Mouse (Mus musculus) MEL (cell line): ENCODE measurements at regions not wholly inside any gene's neighbourhood (a gene's known extent, or its start where the extent isn't known, plus 50 kb on each side); places are given as distances from the start of the nearest gene placed in this dataset.

Experiments used
- DNase-seq: peaks from one replicate; pipeline ENCODE4 v3.0.0; 2011; ENCODE audit warnings: low read depth, low spot score
- H3K27ac ChIP-seq: 2 replicates; pipeline ENCODE4 v1.5.1; 2012; ENCODE audit warnings: low read depth, mild to moderate bottlenecking, control low read depth, low read length, moderate library complexity; ENCODE audit not compliant: control insufficient read depth
- H3K27me3 ChIP-seq, 2 experiments: fragments of 150-350 bp in 1 of 2; sonication (generic) in 1 of 2; 2 replicates each; pipeline ENCODE4 v1.6.1; 2012; ENCODE audit warnings: low read length in 2 of 2, mild to moderate bottlenecking in 2 of 2, improper control_type of control experiment in 1 of 2, moderate library complexity in 1 of 2; ENCODE audit not compliant: insufficient read depth in 2 of 2, control insufficient read depth in 1 of 2
- H3K36me3 ChIP-seq, 2 experiments: 2 replicates each; pipeline ENCODE4 v1.6.1; 2012 to 2014; ENCODE audit warnings: low read length in 2 of 2, improper control_type of control experiment in 1 of 2, inconsistent platforms in 1 of 2, mild to moderate bottlenecking in 1 of 2; ENCODE audit not compliant: insufficient read depth in 2 of 2, control insufficient read depth in 1 of 2
- H3K4me1 ChIP-seq, 2 experiments: fragments of 150-350 bp in 1 of 2; sonication (generic) in 1 of 2; 2 replicates each; pipeline ENCODE4 v1.6.1; 2012; ENCODE audit warnings: low read length in 2 of 2, improper control_type of control experiment in 1 of 2, mild to moderate bottlenecking in 1 of 2; ENCODE audit not compliant: insufficient read depth in 2 of 2, control insufficient read depth in 1 of 2
- H3K4me3 ChIP-seq, 2 experiments: fragments of 150-350 bp in 1 of 2; sonication (generic) in 1 of 2; 2 replicates each; pipeline ENCODE4 v1.5.1; 2012; ENCODE audit warnings: low read depth in 2 of 2, low read length in 2 of 2, mild to moderate bottlenecking in 2 of 2, moderate library complexity in 2 of 2, control low read depth in 1 of 2, improper control_type of control experiment in 1 of 2; ENCODE audit not compliant: control insufficient read depth in 1 of 2, insufficient read depth in 1 of 2
- H3K79me2 ChIP-seq: 2 replicates; pipeline ENCODE4 v1.6.1; 2012; ENCODE audit warnings: mild to moderate bottlenecking, low read length, moderate library complexity; ENCODE audit not compliant: control insufficient read depth, poor library complexity, insufficient read depth
- H3K9ac ChIP-seq: 2 replicates; pipeline ENCODE4 v1.6.1; 2012; ENCODE audit warnings: low read depth, mild to moderate bottlenecking, control low read depth, low read length, moderate library complexity; ENCODE audit not compliant: control insufficient read depth, poor library complexity, severe bottlenecking
- H3K9me3 ChIP-seq: fragments of 150-350 bp; sonication (generic); replicated peaks from 2 replicates; pipeline ENCODE4 v1.6.1; 2012; ENCODE audit warnings: mild to moderate bottlenecking, low read length, improper control_type of control experiment, moderate library complexity; ENCODE audit not compliant: insufficient read depth
- CHD1 ChIP-seq: IDR thresholded peaks from 2 replicates; pipeline ENCODE4 v1.6.1; 2012; ENCODE audit warnings: low read depth, mild to moderate bottlenecking, inconsistent platforms, low read length, improper control_type of control experiment
- CHD2 ChIP-seq: IDR thresholded peaks from 2 replicates; pipeline ENCODE4 v1.6.1; 2011; ENCODE audit warnings: low read length, improper control_type of control experiment
- CTCF ChIP-seq, 3 experiments: IDR thresholded peaks in 2 of 3; conservative IDR thresholded peaks in 1 of 3; 2 replicates each; pipeline ENCODE4 v1.5.1; 2011 to 2012; ENCODE audit warnings: low read length in 3 of 3, low read depth in 2 of 3, mild to moderate bottlenecking in 2 of 3, improper control_type of control experiment in 1 of 3, inconsistent platforms in 1 of 3, mixed read lengths in 1 of 3, moderate library complexity in 1 of 3; ENCODE audit not compliant: control insufficient read depth in 1 of 3, insufficient read depth in 1 of 3, poor library complexity in 1 of 3, severe bottlenecking in 1 of 3
- E2F4 ChIP-seq: IDR thresholded peaks from 2 replicates; pipeline ENCODE4 v1.6.1; 2011; ENCODE audit warnings: low read depth, low read length, improper control_type of control experiment, borderline replicate concordance
- ELF1 ChIP-seq: IDR thresholded peaks from 2 replicates; pipeline ENCODE4 v1.6.1; 2014; ENCODE audit warnings: low read depth, mild to moderate bottlenecking, inconsistent platforms, low read length, improper control_type of control experiment, moderate library complexity
- EP300 ChIP-seq, 2 experiments: IDR thresholded peaks; 2 replicates each; pipeline ENCODE4 v1.6.1; 2011; ENCODE audit warnings: improper control_type of control experiment in 2 of 2, low read length in 2 of 2, low read depth in 1 of 2, mild to moderate bottlenecking in 1 of 2
- ETS1 ChIP-seq: IDR thresholded peaks from 2 replicates; pipeline ENCODE4 v1.6.1; 2012; ENCODE audit warnings: low read depth, mild to moderate bottlenecking, inconsistent platforms, low read length, improper control_type of control experiment, moderate library complexity
- GATA1 ChIP-seq: IDR thresholded peaks from 2 replicates; pipeline ENCODE4 v1.6.1; 2011; ENCODE audit warnings: low read depth, low read length, improper control_type of control experiment
- HCFC1 ChIP-seq: IDR thresholded peaks from 2 replicates; pipeline ENCODE4 v1.6.1; 2012; ENCODE audit warnings: low read depth, mild to moderate bottlenecking, inconsistent platforms, low read length, improper control_type of control experiment, moderate library complexity
- KAT2A ChIP-seq: conservative IDR thresholded peaks from 2 replicates; pipeline ENCODE4 v1.6.1; 2012; ENCODE audit warnings: low read depth, low read length, improper control_type of control experiment, inconsistent platforms
- MAFK ChIP-seq: IDR thresholded peaks from 2 replicates; pipeline ENCODE4 v1.6.1; 2011; ENCODE audit warnings: low read depth, mild to moderate bottlenecking, low read length, improper control_type of control experiment, borderline replicate concordance
- MEF2A ChIP-seq: IDR thresholded peaks from 2 replicates; pipeline ENCODE4 v1.6.1; 2014; ENCODE audit warnings: low read depth, mild to moderate bottlenecking, inconsistent platforms, low read length, improper control_type of control experiment; ENCODE audit not compliant: poor library complexity, insufficient replicate concordance, severe bottlenecking; ENCODE audit errors: extremely low read depth
- MYB ChIP-seq: IDR thresholded peaks from 2 replicates; pipeline ENCODE4 v1.6.1; 2011; ENCODE audit warnings: mild to moderate bottlenecking, low read depth, low read length, improper control_type of control experiment
- NELFE ChIP-seq: IDR thresholded peaks from 2 replicates; pipeline ENCODE4 v1.6.1; 2011; ENCODE audit warnings: low read depth, low read length, improper control_type of control experiment
- UBTF ChIP-seq: IDR thresholded peaks from 2 replicates; pipeline ENCODE4 v1.6.1; 2012; ENCODE audit warnings: low read depth, mild to moderate bottlenecking, inconsistent platforms, low read length, improper control_type of control experiment, moderate library complexity, borderline replicate concordance; ENCODE audit not compliant: insufficient read depth
- USF2 ChIP-seq, 2 experiments: IDR thresholded peaks; 2 replicates each; pipeline ENCODE4 v1.6.1; 2011 to 2012; ENCODE audit warnings: improper control_type of control experiment in 2 of 2, low read length in 2 of 2, borderline replicate concordance in 1 of 2, inconsistent platforms in 1 of 2, low read depth in 1 of 2, mild to moderate bottlenecking in 1 of 2; ENCODE audit not compliant: insufficient read depth in 1 of 2
- ZKSCAN1 ChIP-seq: IDR thresholded peaks from 2 replicates; pipeline ENCODE4 v1.6.1; 2012; ENCODE audit warnings: low read depth, mild to moderate bottlenecking, inconsistent platforms, low read length, improper control_type of control experiment, moderate library complexity

GRCm38 (mm10) chr17:91733927-91734324 is 641.1 kb upstream of the Nrxn1 start:
- no peaks in the 10 kb centered on the region for H3K9me3 ChIP-seq
- no peak overlapping the region for H3K9ac ChIP-seq
- no peaks in the 10 kb centered on the region for H3K27me3 ChIP-seq
- H3K36me3 ChIP-seq, result no peaks in the 10 kb centered on the region
- no peaks in the 10 kb centered on the region for H3K79me2 ChIP-seq
- H3K27ac ChIP-seq, result no peak overlapping the region
- no peak overlapping the region for H3K4me3 ChIP-seq
- H3K4me1 ChIP-seq, result no peaks in the 10 kb centered on the region
- TF ChIP-seq HCFC1, result no peak
- TF ChIP-seq, all 39 proteins: peak for 0
- no peak for DNase-seq

GRCm38 (mm10) chr17:91733174-91733926 is 640.5 kb upstream of the Nrxn1 start:
- Histone ChIP-seq H3K27ac (no peak overlapping the region), H3K9me3 (no peaks in the 10 kb centered on the region), H3K9ac (no peak overlapping the region), H3K27me3 (no peaks in the 10 kb centered on the region), H3K4me1 (no peaks in the 10 kb centered on the region), H3K79me2 (no peaks in the 10 kb centered on the region), H3K36me3 (no peaks in the 10 kb centered on the region), H3K4me3 (no peak overlapping the region)
- DNase-seq, result no peak
- TF ChIP-seq EP300 (IDR thresholded peaks at IDR 0.05; ENCODE audit: low read depth in 1 of 2, low read length in 2 of 2) (no peak), KAT2A (no peak), ZKSCAN1 (no peak), USF2 (IDR thresholded peaks at IDR 0.05; ENCODE audit: borderline replicate concordance in 1 of 2, insufficient read depth in 1 of 2, low read depth in 1 of 2, low read length in 2 of 2) (no peak), UBTF (no peak), MEF2A (no peak), E2F4 (no peak), ETS1 (no peak), CTCF (IDR thresholded peaks at IDR 0.05 in 2 of 3, conservative IDR thresholded peaks at IDR 0.05 in 1 of 3; ENCODE audit: control insufficient read depth in 1 of 3, insufficient read depth in 1 of 3, low read depth in 2 of 3, low read length in 3 of 3, poor library complexity in 1 of 3, severe bottlenecking in 1 of 3) (no peak)

GRCm38 (mm10) chr17:91710412-91710811 is 617.5 kb upstream of the Nrxn1 start:
- DNase-seq, result no peak
- Histone ChIP-seq H3K79me2 (no peaks in the 10 kb centered on the region), H3K4me3 (no peak overlapping the region), H3K9me3 (no peaks in the 10 kb centered on the region), H3K27ac (no peak overlapping the region), H3K27me3 (no peaks in the 10 kb centered on the region), H3K9ac (no peak overlapping the region)
- no peak for TF ChIP-seq CHD1
- TF ChIP-seq GATA1, result no peak
- TF ChIP-seq MAFK, result no peak
- no peak for TF ChIP-seq NELFE
- TF ChIP-seq MYB, result no peak
- no peak for TF ChIP-seq CTCF (IDR thresholded peaks at IDR 0.05 in 2 of 3, conservative IDR thresholded peaks at IDR 0.05 in 1 of 3; ENCODE audit: control insufficient read depth in 1 of 3, insufficient read depth in 1 of 3, low read depth in 2 of 3, low read length in 3 of 3, poor library complexity in 1 of 3, severe bottlenecking in 1 of 3)
- TF ChIP-seq CHD2, result no peak
- TF ChIP-seq HCFC1, result no peak
- TF ChIP-seq ELF1, result no peak
- TF ChIP-seq, all 39 proteins: peak for 0
- Histone ChIP-seq H3K4me1 (no peaks in the 10 kb centered on the region), H3K36me3 (0 out of 4 replicates have a peak, but pooled peaks cover 0 to 2% of the 10 kb centered on the region in 2 experiments)
